Mouse (Mus musculus): ENCODE measurements at regions not wholly inside any gene's neighbourhood (a gene's known extent, or its start where the extent isn't known, plus 50 kb on each side); places are given as distances from the start of the nearest gene placed in this dataset.

- DNase-seq (ENCODE audit: extremely low read depth, insufficient read length, low spot score), result no peak
Measured at GRCm38 (mm10) chr5:54252038-54252437, 253.7 kb downstream of the Stim2 start.

DNA sequence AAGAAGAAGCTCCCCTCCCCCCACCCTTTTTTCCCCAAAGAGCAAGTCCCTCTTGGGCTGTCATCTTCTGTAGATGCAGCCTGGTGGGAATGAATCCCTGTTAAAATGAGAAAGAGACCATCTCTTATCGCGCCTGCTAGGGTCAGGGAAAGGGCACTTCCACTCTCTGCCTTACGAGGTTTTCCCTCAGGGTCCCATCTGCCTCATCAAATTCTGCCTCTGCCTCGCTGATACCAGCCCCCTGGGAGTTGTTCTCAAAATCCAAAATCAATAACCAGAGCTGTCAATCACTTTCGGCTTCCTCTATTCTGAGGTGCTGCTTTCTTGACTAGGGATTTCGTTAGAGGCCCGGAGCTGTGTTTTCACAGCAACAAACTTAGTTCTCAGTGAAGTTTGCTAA, 255.7 kb downstream of the Stim2 start:
- no peak for DNase-seq (ENCODE audit: extremely low read depth, insufficient read length, low spot score)

DNA sequence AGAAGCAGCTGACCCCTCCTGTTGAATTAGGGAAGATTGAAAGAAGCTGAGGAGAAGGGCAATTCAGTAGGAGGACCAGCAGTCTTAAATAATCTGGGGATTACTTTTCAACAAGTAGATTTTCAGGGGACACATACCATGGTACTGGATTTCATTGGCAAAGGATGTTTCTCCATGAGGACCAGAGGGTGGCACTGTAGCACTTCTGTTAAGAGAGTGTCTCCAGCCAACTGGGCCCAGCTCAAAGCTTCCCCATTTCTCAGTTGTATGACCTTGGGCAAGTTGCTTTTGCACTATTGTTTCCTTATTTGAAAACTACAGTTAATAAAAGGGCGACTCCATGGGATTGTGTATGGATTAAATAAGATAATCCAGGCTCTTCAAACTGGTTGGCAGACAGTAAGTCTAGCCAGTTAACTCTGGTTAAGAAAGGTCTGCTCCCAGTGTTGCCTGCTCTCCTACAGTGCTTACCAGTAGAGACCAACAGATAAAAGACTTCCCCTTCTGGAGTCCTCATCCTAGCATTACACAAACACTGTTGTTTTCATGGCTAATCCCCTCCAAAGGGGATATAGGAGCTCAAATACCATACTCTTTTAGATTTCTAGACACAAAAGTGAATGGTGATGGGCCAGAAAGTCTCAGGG, 259.9 kb downstream of the Stim2 start:
- DNase-seq (ENCODE audit: extremely low read depth, insufficient read length, low spot score), result no peak

GRCm38 (mm10) chr5:54264867-54265434, 266.7 kb downstream of the Stim2 start:
- DNase-seq (ENCODE audit: extremely low read depth, insufficient read length, low spot score), result no peak

DNA sequence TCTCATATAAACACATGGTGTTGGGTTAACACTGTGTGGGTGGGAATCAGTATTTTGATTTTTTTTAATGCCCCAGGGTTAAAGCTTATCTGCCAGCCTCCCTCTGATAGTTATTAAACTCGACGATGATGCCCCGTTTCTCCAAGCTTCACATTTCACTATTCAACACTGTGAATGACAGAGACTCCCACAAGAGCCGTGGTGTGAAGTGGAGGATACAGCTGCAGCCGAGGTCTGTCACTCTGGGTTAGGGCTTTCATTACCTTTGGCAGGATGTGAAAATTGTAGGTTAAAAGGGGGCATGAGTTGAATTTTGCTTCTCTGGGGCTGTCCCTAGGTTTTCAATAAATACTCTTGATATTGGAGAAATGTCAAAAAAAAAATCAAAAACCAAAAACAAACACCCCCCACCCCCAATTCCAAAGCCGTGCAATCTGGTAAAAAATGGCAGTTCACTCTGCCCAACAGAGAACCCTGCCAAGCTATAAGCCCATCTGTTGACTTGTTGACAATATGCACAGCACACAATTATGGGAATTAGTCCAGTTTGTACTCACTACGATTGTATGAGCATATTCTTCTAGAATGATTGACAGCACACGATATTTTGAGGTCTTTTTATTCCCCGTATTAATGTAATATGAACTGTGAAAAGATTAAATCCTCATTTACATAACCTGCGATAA, 269.7 kb downstream of the Stim2 start:
- no peak for DNase-seq (ENCODE audit: extremely low read depth, insufficient read length, low spot score)

DNA sequence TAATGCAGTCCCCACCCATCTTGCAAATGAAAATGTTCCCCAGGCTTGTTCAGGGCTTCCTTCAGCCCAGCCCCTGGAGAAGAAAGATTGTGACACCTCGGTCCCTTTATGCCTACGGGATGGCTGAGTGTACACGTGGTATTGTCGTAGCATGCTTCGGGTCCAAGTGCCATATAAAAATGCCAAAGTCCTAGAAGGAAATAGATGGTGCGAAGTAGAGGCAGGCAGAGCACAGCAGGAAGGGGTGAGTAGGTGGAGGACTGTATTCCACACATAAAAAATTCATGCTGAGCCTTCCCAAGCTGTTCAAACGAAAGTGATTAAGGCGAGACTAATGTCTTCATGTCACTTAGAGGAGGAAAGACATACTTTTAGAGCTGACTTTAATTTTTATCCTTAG, 281.1 kb downstream of the Stim2 start:
- no peak for DNase-seq (ENCODE audit: extremely low read depth, insufficient read length, low spot score)

GRCm38 (mm10) chr5:54280670-54281069, 282.4 kb downstream of the Stim2 start:
- DNase-seq (ENCODE audit: extremely low read depth, insufficient read length, low spot score), result no peak

GRCm38 (mm10) chr5:54281121-54281520, 282.8 kb downstream of the Stim2 start:
- DNase-seq (ENCODE audit: extremely low read depth, insufficient read length, low spot score), result no peak

DNA sequence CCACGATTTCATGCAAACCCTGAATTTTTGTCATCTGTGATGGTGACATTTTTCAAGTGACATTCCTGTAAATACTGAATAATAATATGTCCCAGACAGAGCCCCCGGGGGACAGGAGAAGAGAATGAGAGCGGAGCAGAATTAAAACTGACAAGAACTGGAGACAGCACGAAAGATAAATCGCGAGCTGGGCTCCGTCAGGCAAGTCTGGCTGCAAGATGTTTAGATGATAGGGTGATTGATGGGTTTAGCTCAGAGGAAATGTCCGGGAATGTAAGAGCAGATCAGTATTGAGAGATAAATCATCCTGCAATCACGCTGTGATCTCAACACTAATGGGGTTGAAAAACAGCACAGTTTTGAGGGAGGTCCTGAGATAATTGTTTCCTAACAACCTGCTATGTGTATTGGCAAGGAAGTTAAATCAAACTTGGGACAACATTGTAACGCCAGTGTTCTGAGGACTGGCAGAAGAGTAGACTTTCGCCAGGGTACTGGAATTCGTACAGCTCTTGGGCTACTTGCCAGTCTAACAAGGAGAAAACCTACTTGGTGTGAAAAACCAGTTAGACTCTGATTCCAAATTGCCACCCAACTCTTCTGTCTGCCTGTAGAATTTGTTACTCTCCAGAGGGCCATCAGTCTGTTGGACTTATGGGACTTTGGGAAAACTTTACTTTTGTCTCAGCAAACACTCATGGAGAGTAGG, 292.2 kb downstream of the Stim2 start:
- no peak for DNase-seq (ENCODE audit: extremely low read depth, insufficient read length, low spot score)

DNA sequence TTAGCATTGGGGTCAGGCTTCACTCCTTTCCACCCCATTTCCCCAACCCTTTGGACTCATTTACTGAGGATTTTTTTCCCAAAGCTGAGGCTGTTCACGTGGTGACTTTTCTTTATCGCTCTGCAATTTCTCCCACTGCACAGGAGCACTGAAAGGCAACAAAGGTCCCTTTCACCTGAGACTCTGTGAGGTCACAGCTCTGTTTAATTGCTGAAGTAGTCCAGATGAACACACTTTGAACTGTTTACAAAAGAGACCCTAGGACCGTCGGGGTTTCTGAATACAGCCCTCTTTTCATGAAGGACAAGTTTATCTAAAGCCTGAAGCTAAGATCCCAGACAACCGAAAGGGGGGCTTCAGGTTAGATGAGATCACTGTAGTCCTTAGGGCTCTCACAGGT, 293.6 kb downstream of the Stim2 start:
- no peak for DNase-seq (ENCODE audit: extremely low read depth, insufficient read length, low spot score)

- DNase-seq (ENCODE audit: extremely low read depth, insufficient read length, low spot score), result no peak
Measured at GRCm38 (mm10) chr5:54313660-54314279, 315.5 kb downstream of the Stim2 start.

DNA sequence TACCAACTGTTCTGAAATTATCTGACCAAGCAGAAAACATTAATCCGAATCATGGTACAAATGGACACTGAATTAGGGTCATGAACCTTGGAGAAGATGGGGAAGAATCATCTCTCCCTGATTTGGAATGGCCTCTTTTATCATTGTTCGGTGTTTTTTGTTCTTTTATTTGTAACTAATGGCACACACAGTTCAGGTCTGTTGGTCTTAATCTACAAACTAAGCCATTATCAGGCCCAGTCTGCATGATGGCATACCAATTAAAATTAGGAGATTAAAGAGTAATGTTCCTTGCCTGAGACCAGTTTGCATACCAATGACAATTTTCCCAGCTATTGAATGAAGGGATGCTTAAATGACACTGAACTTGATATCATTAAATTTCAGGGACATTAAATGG, 332.1 kb downstream of the Stim2 start:
- no peak for DNase-seq (ENCODE audit: extremely low read depth, insufficient read length, low spot score)

DNA sequence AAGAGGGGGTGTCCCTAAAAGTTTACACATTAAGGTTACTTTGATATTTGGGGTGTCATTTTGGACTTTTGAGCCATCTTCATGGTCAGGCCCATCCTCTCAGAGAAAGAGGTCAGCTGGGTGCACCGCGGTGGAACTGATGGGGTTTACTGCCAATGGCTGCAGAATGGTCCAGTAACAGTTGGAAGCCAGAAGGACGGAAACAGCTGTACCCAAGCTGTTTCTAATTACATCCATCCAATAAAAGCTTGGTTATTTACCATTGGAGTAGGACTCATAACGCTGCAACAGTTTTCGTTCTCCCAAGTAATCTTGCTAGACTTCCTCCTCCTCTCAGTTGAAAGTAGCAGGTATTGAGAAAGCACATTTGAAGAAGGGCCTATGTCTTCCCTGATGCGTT, 344.7 kb downstream of the Stim2 start:
- no peak for DNase-seq (ENCODE audit: extremely low read depth, insufficient read length, low spot score)

DNA sequence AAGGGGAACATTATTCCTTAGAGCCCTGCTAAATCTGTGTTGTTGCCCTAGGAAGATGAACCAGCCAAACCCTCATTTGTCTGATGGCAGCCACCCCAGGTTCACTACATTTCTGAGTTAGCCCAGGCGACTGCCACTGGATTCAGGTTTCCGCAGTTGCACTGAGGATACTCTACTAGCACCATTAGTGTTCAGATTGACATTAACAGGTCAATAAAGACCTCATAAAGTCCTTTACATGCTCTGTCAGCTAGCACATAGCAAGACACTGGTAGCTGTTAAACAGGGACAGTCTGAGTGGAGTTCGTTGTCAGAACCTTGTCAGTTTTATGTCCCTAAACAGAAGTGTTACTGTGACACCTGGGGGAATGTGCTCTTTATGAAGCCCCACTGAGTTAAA, 345.1 kb downstream of the Stim2 start:
- DNase-seq (ENCODE audit: extremely low read depth, insufficient read length, low spot score), result no peak

DNA sequence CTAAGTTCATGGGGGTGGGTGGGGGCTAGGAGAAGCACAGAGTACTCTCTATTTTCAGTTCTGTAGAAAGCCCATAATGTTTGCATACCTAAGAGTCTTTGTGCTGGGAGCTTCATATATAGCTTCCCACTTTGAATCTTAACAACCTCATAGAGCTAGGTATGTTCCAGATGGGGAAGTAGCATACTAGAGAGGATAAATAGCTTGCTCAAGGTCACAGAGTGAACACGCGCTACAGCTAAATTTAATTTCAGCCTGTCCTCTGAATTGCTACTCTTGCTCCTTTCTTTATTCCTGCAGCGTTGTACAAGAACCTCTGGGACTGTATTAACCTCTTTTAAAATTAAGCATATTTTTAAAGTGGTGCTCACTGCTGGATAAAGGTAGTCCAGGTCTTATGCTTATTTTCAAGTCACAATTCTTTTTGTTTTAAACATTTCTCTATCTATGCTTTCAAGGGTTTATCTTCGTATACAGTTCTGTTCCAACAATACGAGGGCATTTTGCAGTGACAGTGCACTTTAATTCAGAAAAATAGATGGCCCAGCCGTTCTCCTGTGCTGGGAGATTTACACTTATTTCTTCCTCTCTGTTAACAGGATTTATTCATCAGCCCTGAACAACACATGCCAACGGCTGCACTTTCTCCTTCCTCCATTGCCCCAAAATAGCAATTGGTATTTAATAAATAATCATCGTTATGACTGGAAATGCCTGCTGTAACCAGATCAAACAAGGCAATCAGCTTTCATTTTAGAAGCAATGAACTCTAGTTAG, 350.7 kb downstream of the Stim2 start:
- no peak for DNase-seq (ENCODE audit: extremely low read depth, insufficient read length, low spot score)

DNA sequence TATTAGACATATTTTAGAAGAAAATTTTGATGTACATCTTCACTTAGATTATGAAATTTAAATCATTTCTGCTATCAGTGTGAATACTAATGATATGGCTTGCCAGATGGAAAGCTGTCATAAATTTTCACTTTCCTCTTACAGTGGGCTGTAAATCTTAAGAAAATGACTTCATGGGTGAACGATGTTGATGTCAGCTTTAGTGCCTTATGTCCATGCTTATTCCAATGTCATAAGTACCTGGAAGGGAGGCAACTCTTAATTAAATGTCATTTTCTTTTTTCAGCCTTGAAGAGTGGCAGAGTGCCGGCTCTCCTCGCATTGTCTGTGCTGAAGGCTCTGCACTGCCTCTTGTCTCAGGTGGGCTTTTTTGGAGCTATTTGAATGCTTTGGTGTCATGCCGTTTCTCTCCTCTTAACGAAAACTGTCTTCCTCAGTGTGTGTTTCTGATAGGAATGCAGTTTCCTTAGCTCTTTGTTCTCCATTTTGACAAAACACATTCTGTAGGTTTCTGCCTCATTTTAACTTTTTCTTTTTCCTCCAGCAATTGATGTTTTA, 351.6 kb downstream of the Stim2 start:
- no peak for DNase-seq (ENCODE audit: extremely low read depth, insufficient read length, low spot score)

DNA sequence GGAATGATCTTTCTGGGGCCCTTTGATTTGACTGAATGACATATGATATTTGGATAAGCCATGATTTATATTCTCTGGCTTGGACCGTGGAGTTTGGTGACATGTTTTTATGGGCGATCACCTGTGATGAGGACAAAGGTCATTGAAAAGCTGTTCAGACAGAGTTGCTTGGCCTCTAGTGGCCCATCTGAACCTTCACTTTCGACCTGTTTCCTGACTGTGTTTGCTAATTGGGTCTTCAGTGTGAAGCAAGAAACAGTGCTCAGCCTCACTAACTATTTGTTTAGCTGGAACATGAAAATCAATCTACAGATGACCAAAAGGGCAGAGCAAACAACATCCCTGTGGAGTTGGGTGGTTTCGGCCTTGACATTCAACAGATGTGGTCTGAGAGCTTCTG, 357.8 kb downstream of the Stim2 start:
- no peak for DNase-seq (ENCODE audit: extremely low read depth, insufficient read length, low spot score)

GRCm38 (mm10) chr5:54357501-54357900, 359.2 kb downstream of the Stim2 start:
- DNase-seq (ENCODE audit: extremely low read depth, insufficient read length, low spot score), result no peak

DNA sequence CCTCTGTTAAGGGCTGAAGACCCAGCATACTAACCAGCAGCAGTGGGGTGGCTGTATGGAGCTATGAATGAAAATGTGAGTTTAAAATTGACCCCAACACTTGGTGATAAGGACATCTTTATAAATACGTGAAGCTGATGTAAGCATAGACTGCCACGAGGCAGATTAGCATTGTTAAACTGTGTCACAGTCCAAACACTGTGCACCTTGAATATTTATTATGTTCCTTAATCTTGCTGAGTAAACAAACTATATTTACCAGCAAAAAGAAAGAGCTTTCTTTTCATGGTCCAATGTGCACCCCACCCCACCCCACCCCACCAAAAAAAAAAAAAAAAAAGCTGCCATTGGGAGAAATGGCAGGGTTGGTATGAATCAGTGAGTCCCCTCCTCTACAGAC, 359.9 kb downstream of the Stim2 start:
- no peak for DNase-seq (ENCODE audit: extremely low read depth, insufficient read length, low spot score)

All from 3134 (cell line).